Mouse (Mus musculus) heart, postnatal 0 days (tissue): Measurements from ENCODE around the gene Col25a1. TPM values are rescaled to one million over a fixed set of nuclear protein-coding genes. Genes with fewer than 3 reads are reported as not detected.

Source experiments
- ATAC-seq: fragments of 200-750 bp; cut with Nextera tagmentation; 2 replicates; pipeline ENCODE4 v1.8.0; 2017; ENCODE audit warnings: low read depth, moderate number of reproducible peaks, moderate library complexity; ENCODE audit not compliant: insufficient read depth
- DNase-seq: peaks from one replicate; pipeline ENCODE4 v3.0.0-alpha.2; 2016; ENCODE audit warnings: low spot score
- H3K27ac ChIP-seq: fragments of 300-500 bp; sonication (generic); 2 replicates; pipeline ENCODE4 v1.5.1; 2014; ENCODE audit warnings: low read depth, mild to moderate bottlenecking
- H3K27me3 ChIP-seq: fragments of 300-500 bp; sonication (generic); 2 replicates; pipeline ENCODE4 v1.6.1; 2014; ENCODE audit warnings: low read length, mixed read lengths; ENCODE audit not compliant: control insufficient read depth, insufficient read depth
- H3K36me3 ChIP-seq: fragments of 300-500 bp; sonication (generic); replicated peaks from 2 replicates; pipeline ENCODE4 v1.6.1; 2014; ENCODE audit warnings: low read length, mixed read lengths; ENCODE audit not compliant: control insufficient read depth, insufficient read depth
- H3K4me1 ChIP-seq: fragments of 300-500 bp; sonication (generic); 2 replicates; pipeline ENCODE4 v1.6.1; 2014; ENCODE audit warnings: antibody characterized with exemption; ENCODE audit not compliant: control insufficient read depth, insufficient read depth
- H3K4me2 ChIP-seq: fragments of 300-500 bp; sonication (generic); 2 replicates; pipeline ENCODE4 v1.6.1; 2014; ENCODE audit warnings: low read depth, mild to moderate bottlenecking, low read length, moderate library complexity
- H3K4me3 ChIP-seq: fragments of 300-500 bp; sonication (generic); 2 replicates; pipeline ENCODE4 v1.5.1; 2014; ENCODE audit warnings: low read depth, low read length
- H3K9ac ChIP-seq: fragments of 300-500 bp; sonication (generic); replicated peaks from 2 replicates; pipeline ENCODE4 v1.6.1; 2014; ENCODE audit warnings: low read depth, low read length, mixed read lengths
- H3K9me3 ChIP-seq: fragments of 300-500 bp; sonication (generic); replicated peaks from 2 replicates; pipeline ENCODE4 v1.6.1; 2016; ENCODE audit warnings: low read length; ENCODE audit not compliant: control insufficient read depth
- CTCF ChIP-seq: IDR thresholded peaks from 2 replicates; pipeline ENCODE4 v1.5.1; 2016; ENCODE audit warnings: antibody characterized with exemption, control low read depth, low read depth
- EP300 ChIP-seq: IDR thresholded peaks from 2 replicates; pipeline ENCODE4 v1.6.1; 2016; ENCODE audit warnings: antibody characterized with exemption, low read depth
- WGBS: fragments of 180-500 bp; shearing (Covaris S2); extraction: QIAGEN DNeasy Blood & Tissue Kit; methylation state at CpG from one replicate; pipeline ENCODE4 v1.1.7; 2014; 5-methylcytosine and 5-hydroxymethylcytosine counted together
- polyA plus RNA-seq: library from polyadenylated mRNA; unstranded; fragments of >200 nt; fragmentation: Nextera tagmentation; extraction: Ambion mirVana; gene quantifications from 2 replicates; pipeline ENCODE4 v1.2.1, GENCODE M21; 2015
- total RNA-seq: library from RNA; depleted of rRNA; stranded (reverse); fragments of >200 nt; gene quantifications from 2 replicates; pipeline ENCODE4 v1.2.3, GENCODE M21; 2014; ENCODE audit warnings: low replicate concordance

Col25a1 gene
- total and polyA plus RNA-seq, 2 experiments from 2014 or later = 0.67 to 0.92 TPM

DNA sequence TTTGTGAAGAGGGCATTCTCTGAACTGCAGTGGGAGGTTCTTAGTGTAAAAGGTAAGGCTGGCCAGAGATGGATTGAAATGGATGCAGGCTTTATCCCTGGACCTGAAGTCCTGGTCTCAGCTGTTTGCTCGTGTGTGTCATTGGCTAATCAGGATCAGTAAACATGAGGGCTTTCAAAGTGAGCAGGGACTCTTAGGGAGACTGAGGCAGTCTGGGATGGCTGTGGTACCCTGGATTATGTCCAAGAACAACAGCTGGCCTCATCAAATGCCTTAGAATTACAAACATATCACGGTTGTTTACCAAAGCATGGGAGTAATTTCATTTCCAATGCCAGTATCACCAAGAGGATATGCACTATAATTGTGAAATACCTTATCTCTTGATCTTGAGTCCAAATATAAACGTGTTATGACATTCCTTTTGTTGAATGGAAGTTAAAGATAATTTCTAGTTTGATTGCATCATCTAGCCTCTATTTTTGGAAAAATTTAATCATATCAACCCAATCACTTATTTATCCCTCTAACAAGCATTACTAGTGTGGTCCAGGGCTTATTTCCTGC, 201.1 kb downstream of the Col25a1 start:
- no peaks in the 10 kb centered on the region for H3K9me3 ChIP-seq
- no peak overlapping the region for H3K4me3 ChIP-seq
- no peaks in the 10 kb centered on the region for H3K36me3 ChIP-seq
- no peak overlapping the region for H3K9ac ChIP-seq
- no peak for ATAC-seq
- no peaks in the 10 kb centered on the region for H3K27me3 ChIP-seq
- no peak for DNase-seq
- no peaks in the 10 kb centered on the region for H3K4me1 ChIP-seq
- no peak overlapping the region for H3K27ac ChIP-seq
- 40% methylated on average over 3 of the region's 3 CpGs for WGBS
- TF ChIP-seq EP300 (no peak), CTCF (no peak)
- H3K4me2 ChIP-seq = no peak overlapping the region

DNA sequence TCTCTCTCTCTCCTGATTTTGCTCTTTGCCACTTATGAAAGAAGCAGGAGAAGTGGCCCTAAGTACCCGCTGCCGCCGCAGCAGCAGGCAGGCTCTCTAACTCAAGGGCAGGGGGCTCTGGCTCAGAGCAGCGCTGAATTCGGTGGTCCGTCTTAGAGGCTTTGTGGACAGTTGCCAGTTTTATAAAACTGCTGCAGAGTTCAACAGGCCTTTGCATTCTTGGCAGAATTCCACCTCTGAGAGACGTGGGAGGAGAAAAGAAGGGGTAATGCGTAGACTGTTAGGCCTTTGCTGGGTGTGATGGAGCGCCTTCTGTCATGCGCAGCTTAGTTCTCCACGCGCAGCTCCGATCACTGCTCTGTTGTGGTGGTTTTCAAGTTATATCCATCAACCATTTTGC, 206.6 kb downstream of the Col25a1 start:
- peak overlapping the region; percentile 45; the same call in 1 of the 2 replicates for H3K9ac ChIP-seq
- peak overlapping the region; percentile 57; the same call in 1 of the 2 replicates for H3K27ac ChIP-seq
- H3K4me2 ChIP-seq = peak overlapping the region; percentile 67
- H3K4me3 ChIP-seq = peak overlapping the region; percentile 32
- ATAC-seq = peak; percentile 87
- TF ChIP-seq EP300 (no peak), CTCF (no peak)
- WGBS = 8% methylated on average over 13 of the region's 13 CpGs
- DNase-seq = peak; percentile 81
- H3K36me3 ChIP-seq = no peaks in the 10 kb centered on the region
- no peaks in the 10 kb centered on the region for H3K27me3 ChIP-seq
- H3K9me3 ChIP-seq = no peaks in the 10 kb centered on the region
- no peaks in the 10 kb centered on the region for H3K4me1 ChIP-seq

DNA sequence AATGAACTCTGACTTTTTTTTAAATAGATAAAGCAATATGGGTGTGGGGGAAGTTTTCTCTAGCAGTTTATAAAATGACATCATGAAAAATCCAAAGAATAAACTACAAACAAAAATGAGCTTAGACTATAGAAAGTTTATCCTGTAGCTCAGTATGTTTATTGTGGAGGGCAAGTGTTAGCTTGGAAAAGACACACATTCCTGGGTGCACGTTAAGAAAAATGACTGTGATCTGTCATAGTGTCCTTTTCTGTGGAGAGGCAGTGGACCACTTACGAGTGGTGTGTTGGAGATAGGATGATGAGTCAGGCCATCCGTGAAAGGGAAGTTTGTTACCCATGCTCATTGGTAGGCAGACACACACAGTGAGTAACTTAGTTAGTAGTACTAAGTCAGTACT, 207.1 kb downstream of the Col25a1 start:
- Histone ChIP-seq H3K9ac (no peak overlapping the region), H3K4me3 (no peak overlapping the region), H3K36me3 (no peaks in the 10 kb centered on the region), H3K4me1 (no peaks in the 10 kb centered on the region), H3K27me3 (no peaks in the 10 kb centered on the region), H3K9me3 (no peaks in the 10 kb centered on the region), H3K4me2 (peak overlapping the region; percentile 67; the same call in 1 of the 2 replicates), H3K27ac (no peak overlapping the region)
- no peak for TF ChIP-seq EP300
- TF ChIP-seq CTCF = no peak
- DNase-seq = no peak
- 45% methylated on average over 3 of the region's 3 CpGs for WGBS
- no peak for ATAC-seq

- Histone ChIP-seq H3K27ac (no peak overlapping the region), H3K9me3 (no peaks in the 10 kb centered on the region), H3K4me1 (peaks cover 9% of the 10 kb centered on the region), H3K4me3 (no peak overlapping the region), H3K36me3 (no peaks in the 10 kb centered on the region), H3K9ac (no peak overlapping the region), H3K4me2 (no peak overlapping the region), H3K27me3 (no peaks in the 10 kb centered on the region)
- no peak for TF ChIP-seq EP300
- no peak for TF ChIP-seq CTCF
- ATAC-seq (no peak), DNase-seq (no peak)
- WGBS = 41% methylated on average over 6 of the region's 6 CpGs
These were observed 218.9 kb downstream of the Col25a1 start for GRCm38 (mm10) chr3:130350161-130350560.

GRCm38 (mm10) chr3:130354399-130355039, 223.2 kb downstream of the Col25a1 start:
- H3K4me3 ChIP-seq = no peak overlapping the region
- H3K9ac ChIP-seq = no peak overlapping the region
- DNase-seq (no peak), ATAC-seq (no peak)
- no peaks in the 10 kb centered on the region for H3K9me3 ChIP-seq
- no peaks in the 10 kb centered on the region for H3K4me1 ChIP-seq
- H3K4me2 ChIP-seq = no peak overlapping the region
- H3K36me3 ChIP-seq = no peaks in the 10 kb centered on the region
- H3K27ac ChIP-seq = no peak overlapping the region
- TF ChIP-seq EP300 (no peak), CTCF (no peak)
- H3K27me3 ChIP-seq = no peaks in the 10 kb centered on the region
- 67% methylated on average over 4 of the region's 4 CpGs for WGBS
